27 mouse cellular contexts compared by ENCODE assay signal in the genomic region with DNA sequence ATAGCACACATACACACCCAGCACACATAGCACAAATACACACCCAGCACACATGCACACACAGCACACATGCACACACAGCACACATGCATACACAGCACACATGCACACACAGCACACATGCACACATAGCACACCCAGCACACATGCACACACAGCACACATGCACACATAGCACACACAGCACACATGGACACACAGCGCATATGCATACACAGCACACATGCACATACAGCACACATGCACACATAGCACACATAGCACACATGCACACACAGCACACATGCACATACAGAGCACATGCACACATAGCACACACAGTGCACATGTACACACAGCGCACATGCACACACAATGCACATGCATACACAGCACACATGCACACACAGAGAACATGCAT. TPM values are rescaled to one million over a fixed set of nuclear protein-coding genes. Genes with fewer than 3 reads are reported as not detected.
"Had no signal": no experiment of that assay in that cellular context is flagged by ENCODE, and none has a peak within 500 bp of the region (broad histone marks: within the 10 kb centered on the region; RNA-seq: fewer than 3 reads in every experiment).

No protein-coding gene starts in this region.

- H3K27ac ChIP-seq: heart, adult 2 months; heart, embryonic 13.5 days; heart, embryonic 15.5 days; hindbrain, embryonic 13.5 days; hindbrain, embryonic 15.5 days; hindbrain, postnatal 0 days; kidney, embryonic 15.5 days; kidney, postnatal 0 days; limb, embryonic 13.5 days; limb, embryonic 15.5 days had no signal

- H3K36me3 ChIP-seq: hindbrain, embryonic 13.5 days; hindbrain, embryonic 15.5 days had no signal

- DNase-seq: gastrocnemius, postnatal 14 days; gastrocnemius, postnatal 36 days; heart, adult 2 months; heart, postnatal 14 days; heart, postnatal 36 days; kidney, adult 11 months; kidney, postnatal 14 days; kidney, postnatal 36 days; layer of hippocampus, adult 9-11 months; layer of hippocampus, postnatal 36 days; left cerebral cortex, postnatal 4 days had no signal

- H3K4me3 ChIP-seq: heart, adult 2 months; heart, embryonic 13.5 days; heart, embryonic 15.5 days; hindbrain, embryonic 13.5 days; hindbrain, embryonic 15.5 days; kidney, embryonic 15.5 days; limb, embryonic 13.5 days; limb, embryonic 15.5 days had no signal

- H3K27me3 ChIP-seq: heart, embryonic 13.5 days; heart, embryonic 15.5 days; hindbrain, embryonic 13.5 days; hindbrain, embryonic 15.5 days; kidney, embryonic 15.5 days; limb, embryonic 13.5 days; limb, embryonic 15.5 days had no signal

RNA-seq across cellular contexts. Expression of gene Atp6v1e2, which starts 34.0 kb away (rescaled TPM):
- polyA plus RNA-seq: heart, adult 2 months; heart, embryonic 11.5 days; heart, embryonic 13.5 days; heart, postnatal 0 days; hindbrain, embryonic 11.5 days; hindbrain, embryonic 13.5 days; intestine, embryonic 14.5 days; kidney, adult 2 months; kidney, embryonic 15.5 days; kidney, postnatal 0 days; large intestine, adult 2 months; limb, embryonic 11.5 days; limb, embryonic 13.5 days; limb, embryonic 15.5 days had no signal
